Mouse (Mus musculus): Measurements from ENCODE around the gene S100a8.

DNA sequence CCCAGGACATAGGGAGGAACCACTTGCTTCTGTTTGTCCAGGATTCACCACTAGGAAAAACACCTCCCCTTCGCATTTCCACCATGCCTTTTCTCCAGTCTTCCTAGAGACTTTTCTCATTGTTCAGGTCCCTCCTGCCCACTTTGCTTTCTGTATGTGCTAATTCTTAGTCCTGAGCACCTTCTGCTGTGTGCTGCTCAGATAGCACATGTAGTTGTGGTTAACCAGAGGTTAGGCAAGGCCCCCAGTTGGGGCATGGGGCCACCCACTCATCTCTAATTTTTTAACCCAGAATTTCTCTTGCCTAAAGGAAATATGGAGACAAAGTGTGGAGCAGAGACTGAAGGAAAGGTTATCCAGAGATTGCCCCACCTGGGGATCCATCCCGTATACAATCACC lies 33.5 kb downstream of the S100a8 start:
- TF ChIP-seq GATA1 (IDR thresholded peaks at IDR 0.05; ENCODE audit: low read length) (no peak), TAL1 (IDR thresholded peaks at IDR 0.05; ENCODE audit: low read length) (no peak)
